Mouse (Mus musculus) ES-E14 (cell line): ENCODE data around the gene Dennd4b. TPM values are rescaled to one million over a fixed set of nuclear protein-coding genes. Genes with fewer than 3 reads are reported as not detected.

ENCODE experiments used
- DNase-seq: peaks from one replicate; pipeline ENCODE4 v3.0.0-alpha.2; 2013; ENCODE audit warnings: low read depth, low spot score
- H3K27ac ChIP-seq: 2 replicates; pipeline ENCODE4 v1.5.1; 2012; ENCODE audit warnings: low read depth, mild to moderate bottlenecking, low read length, moderate library complexity, mixed read lengths; ENCODE audit not compliant: poor library complexity, insufficient read depth, severe bottlenecking
- H3K36me3 ChIP-seq: 2 replicates; pipeline ENCODE4 v1.6.1; 2012; ENCODE audit warnings: mild to moderate bottlenecking, low read length, moderate library complexity, mixed read lengths; ENCODE audit not compliant: control insufficient read depth, poor library complexity, insufficient read depth, severe bottlenecking
- H3K4me1 ChIP-seq, 2 experiments: fragments of 150-350 bp in 1 of 2; sonication (generic) in 1 of 2; 2 replicates each; pipeline ENCODE4 v1.6.1; 2012; ENCODE audit warnings: low read length in 2 of 2, mild to moderate bottlenecking in 1 of 2, mixed read lengths in 1 of 2; ENCODE audit not compliant: control insufficient read depth in 2 of 2, insufficient read depth in 2 of 2, poor library complexity in 1 of 2
- H3K4me3 ChIP-seq, 2 experiments: fragments of 150-350 bp in 1 of 2; sonication (generic) in 1 of 2; 2 replicates each; pipeline ENCODE4 v1.5.1; 2012; ENCODE audit warnings: low read length in 2 of 2, low read depth in 1 of 2, mild to moderate bottlenecking in 1 of 2, mixed read lengths in 1 of 2; ENCODE audit not compliant: insufficient read depth in 1 of 2, poor library complexity in 1 of 2, severe bottlenecking in 1 of 2
- H3K9ac ChIP-seq: 2 replicates; pipeline ENCODE4 v1.6.1; 2012; ENCODE audit warnings: low read depth, mild to moderate bottlenecking, low read length, mixed read lengths; ENCODE audit not compliant: poor library complexity, insufficient read depth, severe bottlenecking
- H3K9me3 ChIP-seq: fragments of 150-350 bp; sonication (generic); 2 replicates; pipeline ENCODE4 v1.6.1; 2012; ENCODE audit warnings: low read depth, mild to moderate bottlenecking, low read length; ENCODE audit not compliant: control insufficient read depth, insufficient read depth
- CHD2 ChIP-seq: IDR thresholded peaks from 2 replicates; pipeline ENCODE4 v1.6.1; 2014; ENCODE audit warnings: mild to moderate bottlenecking, low read depth, low read length, inconsistent platforms
- HCFC1 ChIP-seq: IDR thresholded peaks from 2 replicates; pipeline ENCODE4 v1.6.1; 2012; ENCODE audit warnings: low read length, inconsistent platforms, borderline replicate concordance; ENCODE audit not compliant: insufficient read depth
- MAFK ChIP-seq: IDR thresholded peaks from 2 replicates; pipeline ENCODE4 v1.6.1; 2014; ENCODE audit warnings: mild to moderate bottlenecking, low read depth, low read length, inconsistent platforms; ENCODE audit not compliant: insufficient read depth
- ZC3H11A ChIP-seq: IDR thresholded peaks from 2 replicates; pipeline ENCODE4 v1.6.1; 2012; ENCODE audit warnings: low read depth, mild to moderate bottlenecking, inconsistent platforms, low read length, borderline replicate concordance
- ZNF384 ChIP-seq: IDR thresholded peaks from 2 replicates; pipeline ENCODE4 v1.6.1; 2012; ENCODE audit warnings: low read depth, low read length, inconsistent platforms
- in situ Hi-C, 2 experiments: fragments of 600-800 bp; cut with MboI; formaldehyde crosslinking; loops; one replicate each; pipeline ENCODE4 v1.15.1; 2025; ENCODE audit warnings: low sequenced_read_pairs in 2 of 2, inconsistent platforms in 1 of 2; ENCODE audit not compliant: unreplicated experiment in 2 of 2
- total RNA-seq: library from RNA; depleted of rRNA; stranded (reverse); fragments of 300-350 nt; gene quantifications from 2 replicates; pipeline ENCODE4 v1.2.3, GENCODE M21; 2012

The Dennd4b gene
- total RNA-seq, 1 experiment = 4.1 TPM

DNA sequence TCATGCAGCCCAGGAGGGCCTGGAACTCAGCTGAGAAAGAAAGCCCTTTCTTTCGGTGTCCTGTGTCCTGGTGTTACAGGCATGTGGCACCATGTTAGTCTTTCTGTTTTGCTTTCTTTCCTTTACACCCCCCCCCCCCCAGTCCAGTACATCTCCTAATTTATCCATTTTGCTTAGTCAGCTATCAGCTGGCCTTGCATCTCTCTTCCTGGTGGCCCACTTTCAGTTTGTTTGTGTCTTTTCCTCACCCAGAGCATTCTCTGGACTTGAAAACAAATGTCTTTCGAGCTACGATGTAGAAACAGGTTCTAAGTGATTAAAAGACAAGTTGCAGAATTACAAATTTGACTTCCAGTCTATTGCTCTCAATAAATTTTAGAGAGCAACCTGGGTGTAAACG lies 42.5 kb upstream of the Dennd4b start:
- Histone ChIP-seq H3K9me3 (no peaks in the 10 kb centered on the region), H3K36me3 (no peaks in the 10 kb centered on the region), H3K9ac (no peak overlapping the region), H3K27ac (no peak overlapping the region), H3K4me3 (no peak overlapping the region), H3K4me1 (peaks cover 7 to 17% of the 10 kb centered on the region in 2 experiments)
- no peak for TF ChIP-seq MAFK
- TF ChIP-seq CHD2 = no peak
- TF ChIP-seq HCFC1 = no peak
- no peak for TF ChIP-seq ZNF384
- no peak for TF ChIP-seq ZC3H11A
- in situ Hi-C loops = no loop called here
- no peak for DNase-seq

DNA sequence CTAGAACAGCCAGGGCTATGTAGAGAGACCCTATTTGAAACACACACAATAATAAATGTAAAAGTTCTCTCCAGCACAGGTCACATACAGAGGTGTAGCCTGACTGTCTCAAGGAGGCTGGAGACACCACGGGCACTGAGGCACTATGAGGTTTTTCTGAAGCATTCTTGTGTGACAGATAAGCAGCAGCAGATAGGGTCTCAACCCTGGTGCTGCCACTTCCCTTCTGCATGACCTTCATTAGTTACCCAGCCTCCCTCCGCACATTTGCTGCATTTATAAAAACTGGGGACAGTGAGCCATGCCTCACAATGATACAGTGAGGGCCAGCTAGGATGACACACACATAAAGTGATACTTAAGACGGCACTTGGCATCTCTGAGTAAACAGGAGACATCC lies 42.0 kb upstream of the Dennd4b start:
- Histone ChIP-seq H3K36me3 (no peaks in the 10 kb centered on the region), H3K27ac (no peak overlapping the region), H3K4me1 (peaks cover 7 to 17% of the 10 kb centered on the region in 2 experiments), H3K9me3 (no peaks in the 10 kb centered on the region), H3K4me3 (no peak overlapping the region), H3K9ac (no peak overlapping the region)
- DNase-seq = no peak
- TF ChIP-seq ZC3H11A (no peak), MAFK (no peak), CHD2 (no peak), ZNF384 (no peak), HCFC1 (no peak)
- in situ Hi-C loops = no loop called here

DNA sequence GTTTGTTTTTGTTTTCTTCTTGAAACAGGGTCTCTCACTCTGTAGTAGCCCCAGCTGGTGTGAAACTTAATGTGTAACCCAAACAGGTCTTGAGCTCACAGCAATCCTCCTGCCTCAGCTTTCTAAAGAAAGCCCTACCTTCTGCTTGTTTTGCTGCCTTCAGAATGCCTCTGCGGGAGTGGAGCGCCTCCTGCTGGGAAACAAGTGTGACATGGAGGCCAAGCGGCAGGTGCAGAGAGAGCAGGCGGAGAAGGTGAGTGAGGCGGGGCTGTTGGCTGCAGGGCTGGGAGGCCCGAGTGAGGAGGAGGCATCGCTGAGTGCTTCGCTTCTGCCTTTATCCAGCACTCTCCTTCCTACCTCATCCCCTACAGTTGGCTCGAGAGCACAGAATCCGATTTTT lies 40.7 kb upstream of the Dennd4b start:
- TF ChIP-seq ZNF384 = no peak
- TF ChIP-seq CHD2 = no peak
- TF ChIP-seq ZC3H11A = no peak
- TF ChIP-seq HCFC1 = no peak
- no peak for TF ChIP-seq MAFK

DNA sequence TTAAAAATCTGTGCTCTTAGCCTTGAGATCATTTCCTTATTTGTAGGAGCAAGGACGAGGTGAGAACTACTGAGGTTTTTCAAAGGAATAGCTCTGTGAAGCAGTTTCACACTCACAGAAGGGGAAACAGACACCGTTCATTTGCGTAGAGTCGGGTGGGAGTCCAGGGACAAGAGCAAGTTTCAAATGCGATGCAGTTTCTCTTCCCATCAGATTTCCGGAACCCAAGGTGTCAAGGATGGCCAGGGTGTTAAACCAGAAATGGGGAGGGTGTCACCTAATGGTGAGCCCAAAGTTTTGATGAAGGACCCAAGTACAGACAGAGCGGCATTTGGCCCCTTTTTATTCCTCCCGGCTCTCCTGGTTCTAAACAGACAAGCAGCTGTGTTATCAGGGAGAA lies 33.9 kb upstream of the Dennd4b start:
- in situ Hi-C loops = no loop called here
- Histone ChIP-seq H3K9ac (peak overlapping the region; percentile 88; the same call in 1 of the 2 replicates), H3K4me3 (peak overlapping the region; percentile 74 to 76), H3K9me3 (no peaks in the 10 kb centered on the region), H3K27ac (peak overlapping the region; percentile 70; the same call in 1 of the 2 replicates), H3K36me3 (peaks cover 3% of the 10 kb centered on the region), H3K4me1 (no peaks in the 10 kb centered on the region; a peak in 1 of 4 replicates)
- no peak for TF ChIP-seq CHD2
- TF ChIP-seq MAFK = no peak
- TF ChIP-seq ZNF384 = no peak
- TF ChIP-seq HCFC1 = no peak
- no peak for TF ChIP-seq ZC3H11A
- no peak for DNase-seq

More for the DNA sequence above, 40.7 kb upstream of the Dennd4b start:
- Histone ChIP-seq H3K27ac (no peak overlapping the region), H3K9ac (no peak overlapping the region), H3K9me3 (no peaks in the 10 kb centered on the region), H3K4me1 (peaks cover 7 to 17% of the 10 kb centered on the region in 2 experiments), H3K36me3 (no peaks in the 10 kb centered on the region), H3K4me3 (no peak overlapping the region)
- in situ Hi-C loops = no loop called here
- DNase-seq = peak; percentile 71
